Mouse (Mus musculus) heart, embryonic 13.5 days (tissue): ENCODE measurements around the gene Fgf22. TPM values are rescaled to one million over a fixed set of nuclear protein-coding genes. Genes with fewer than 3 reads are reported as not detected.
"Not testable (repeated sequence)": the region's sequence is repeated elsewhere in the genome, so short reads cannot be mapped to it uniquely, and the experiment has no call there.

ENCODE experiments used
- ATAC-seq: fragments of 200-750 bp; cut with Nextera tagmentation; 2 replicates; pipeline ENCODE4 v1.8.0; 2017; ENCODE audit warnings: moderate TSS enrichment; ENCODE audit not compliant: insufficient number of reproducible peaks, low FRiP score, low TSS enrichment; ENCODE audit errors: extremely low read depth
- H3K27ac ChIP-seq: fragments of 300-500 bp; sonication (generic); replicated peaks from 2 replicates; pipeline ENCODE4 v1.5.1; 2015; ENCODE audit warnings: moderate library complexity, mild to moderate bottlenecking, inconsistent platforms
- H3K27me3 ChIP-seq: fragments of 300-500 bp; sonication (generic); replicated peaks from 2 replicates; pipeline ENCODE4 v1.6.1; 2015; ENCODE audit warnings: mild to moderate bottlenecking, inconsistent platforms
- H3K36me3 ChIP-seq: fragments of 300-500 bp; sonication (generic); 2 replicates; pipeline ENCODE4 v1.6.1; 2015; ENCODE audit warnings: mild to moderate bottlenecking, inconsistent platforms
- H3K4me1 ChIP-seq: fragments of 300-500 bp; sonication (generic); 2 replicates; pipeline ENCODE4 v1.6.1; 2015; ENCODE audit warnings: inconsistent platforms
- H3K4me2 ChIP-seq: fragments of 300-500 bp; sonication (generic); 2 replicates; pipeline ENCODE4 v1.6.1; 2015; ENCODE audit warnings: inconsistent platforms, mild to moderate bottlenecking, moderate library complexity
- H3K4me3 ChIP-seq: fragments of 300-500 bp; sonication (generic); 2 replicates; pipeline ENCODE4 v1.5.1; 2015; ENCODE audit warnings: moderate library complexity, mild to moderate bottlenecking, inconsistent platforms
- H3K9ac ChIP-seq: fragments of 300-500 bp; sonication (generic); 2 replicates; pipeline ENCODE4 v1.6.1; 2015; ENCODE audit warnings: inconsistent platforms, mild to moderate bottlenecking, moderate library complexity
- H3K9me3 ChIP-seq: fragments of 300-500 bp; sonication (generic); 2 replicates; pipeline ENCODE4 v1.6.1; 2016; ENCODE audit warnings: inconsistent platforms
- WGBS: fragments of 180-500 bp; shearing (Covaris S2); methylation state at CpG from one replicate; pipeline ENCODE4 v1.1.7; 2015; ENCODE audit warnings: mixed read lengths; 5-methylcytosine and 5-hydroxymethylcytosine counted together
- polyA plus RNA-seq: library from polyadenylated mRNA; unstranded; fragments of >200 nt; fragmentation: Nextera tagmentation; extraction: Ambion mirVana; gene quantifications from 2 replicates; pipeline ENCODE4 v1.2.1, GENCODE M21; 2015

Fgf22 gene
- polyA plus RNA-seq, 1 experiment from 2014 or later = not detected

- Histone ChIP-seq H3K4me1 (peaks cover 13% of the 10 kb centered on the region), H3K27me3 (no peaks in the 10 kb centered on the region; the same call in 1 of the 2 replicates), H3K4me2 (no peak overlapping the region), H3K4me3 (no peak overlapping the region), H3K27ac (no peak overlapping the region), H3K36me3 (peaks cover 12% of the 10 kb centered on the region), H3K9ac (no peak overlapping the region), H3K9me3 (no peaks in the 10 kb centered on the region)
- 71% methylated on average over 6 of the region's 6 CpGs for WGBS
- ATAC-seq = no peak
Observed at GRCm38 (mm10) chr10:79748496-79748895, 6.4 kb upstream of the Fgf22 start.

- peaks cover 4% of the 10 kb centered on the region for H3K27me3 ChIP-seq
- peaks cover 7% of the 10 kb centered on the region for H3K4me1 ChIP-seq
- H3K9me3 ChIP-seq = no peaks in the 10 kb centered on the region
- no peak overlapping the region for H3K4me2 ChIP-seq
- H3K9ac ChIP-seq = no peak overlapping the region
- H3K36me3 ChIP-seq = peaks cover 51% of the 10 kb centered on the region
- no peak overlapping the region for H3K4me3 ChIP-seq
- ATAC-seq = no peak
- 77% methylated on average over 3 of the region's 3 CpGs for WGBS
- H3K27ac ChIP-seq = no peak overlapping the region
Observed at GRCm38 (mm10) chr10:79755854-79756253, 978 bp downstream of the Fgf22 start.

- 88% methylated on average over 24 of the region's 24 CpGs for WGBS
- no peak overlapping the region for H3K9ac ChIP-seq
- H3K4me1 ChIP-seq = peaks cover 7% of the 10 kb centered on the region
- H3K27ac ChIP-seq = no peak overlapping the region
- no peak overlapping the region for H3K4me3 ChIP-seq
- H3K9me3 ChIP-seq = no peaks in the 10 kb centered on the region
- peaks cover 59% of the 10 kb centered on the region for H3K36me3 ChIP-seq
- H3K4me2 ChIP-seq = no peak overlapping the region
- ATAC-seq = no peak
- H3K27me3 ChIP-seq = peaks cover 4% of the 10 kb centered on the region
Observed at GRCm38 (mm10) chr10:79756660-79757059, 1.8 kb downstream of the Fgf22 start.

- H3K27me3 ChIP-seq, H3K4me2 ChIP-seq, H3K4me3 ChIP-seq, ATAC-seq, H3K27ac ChIP-seq, H3K9ac ChIP-seq, H3K9me3 ChIP-seq: not testable (repeated sequence)
- WGBS = 90% methylated on average over 1 of the region's 1 CpGs
- Histone ChIP-seq H3K4me1 (peaks cover 23% of the 10 kb centered on the region), H3K36me3 (peaks cover 73% of the 10 kb centered on the region)
Observed at GRCm38 (mm10) chr10:79759675-79760074, 4.8 kb downstream of the Fgf22 start.

- peaks cover 71% of the 10 kb centered on the region for H3K36me3 ChIP-seq
- no peak for ATAC-seq
- no peak overlapping the region for H3K4me3 ChIP-seq
- H3K4me2 ChIP-seq = no peak overlapping the region
- peaks cover 27% of the 10 kb centered on the region for H3K4me1 ChIP-seq
- no peak overlapping the region for H3K27ac ChIP-seq
- no peak overlapping the region for H3K9ac ChIP-seq
- H3K9me3 ChIP-seq = no peaks in the 10 kb centered on the region
- H3K27me3 ChIP-seq = peaks cover under 1% of the 10 kb centered on the region; the same call in 1 of the 2 replicates
- 90% methylated on average over 11 of the region's 11 CpGs for WGBS
Observed at GRCm38 (mm10) chr10:79760603-79761143, 5.8 kb downstream of the Fgf22 start.

- no peaks in the 10 kb centered on the region for H3K9me3 ChIP-seq
- no peak overlapping the region for H3K27ac ChIP-seq
- no peaks in the 10 kb centered on the region for H3K27me3 ChIP-seq
- 88% methylated on average over 3 of the region's 3 CpGs for WGBS
- 0 out of 2 replicates have a peak overlapping the region, but pooled peaks have one; percentile 6 for H3K9ac ChIP-seq
- no peak for ATAC-seq
- H3K36me3 ChIP-seq = peaks cover 50% of the 10 kb centered on the region
- H3K4me2 ChIP-seq = no peak overlapping the region
- H3K4me1 ChIP-seq = peaks cover 37% of the 10 kb centered on the region
- no peak overlapping the region for H3K4me3 ChIP-seq
Observed at GRCm38 (mm10) chr10:79762875-79763274, 8.0 kb downstream of the Fgf22 start.

GRCm38 (mm10) chr10:79764234-79764633 lies 9.4 kb downstream of the Fgf22 start:
- ATAC-seq = no peak
- Histone ChIP-seq H3K4me2 (no peak overlapping the region), H3K9me3 (no peaks in the 10 kb centered on the region), H3K27ac (no peak overlapping the region), H3K4me1 (peaks cover 42% of the 10 kb centered on the region), H3K4me3 (no peak overlapping the region), H3K27me3 (no peaks in the 10 kb centered on the region), H3K36me3 (peaks cover 37% of the 10 kb centered on the region), H3K9ac (peak overlapping the region; percentile 63)
- WGBS = 70% methylated on average over 7 of the region's 7 CpGs

GRCm38 (mm10) chr10:79765228-79765745 lies 10.4 kb downstream of the Fgf22 start:
- Histone ChIP-seq H3K4me1 (peaks cover 42% of the 10 kb centered on the region), H3K27ac (no peak overlapping the region), H3K27me3 (no peaks in the 10 kb centered on the region), H3K4me3 (peak overlapping the region; percentile 93), H3K4me2 (peak overlapping the region; percentile 97), H3K9ac (peak overlapping the region; percentile 98), H3K9me3 (no peaks in the 10 kb centered on the region), H3K36me3 (peaks cover 27% of the 10 kb centered on the region)
- no peak for ATAC-seq
- 78% methylated on average over 2 of the region's 2 CpGs for WGBS

GRCm38 (mm10) chr10:79766001-79766507 lies 11.2 kb downstream of the Fgf22 start:
- H3K4me3 ChIP-seq = peak overlapping the region; percentile 93
- peaks cover 42% of the 10 kb centered on the region for H3K4me1 ChIP-seq
- ATAC-seq = no peak
- peaks cover 8% of the 10 kb centered on the region for H3K27me3 ChIP-seq
- H3K36me3 ChIP-seq = peaks cover 19% of the 10 kb centered on the region
- H3K27ac ChIP-seq = peak overlapping the region; percentile 91
- peak overlapping the region; percentile 97 for H3K4me2 ChIP-seq
- H3K9ac ChIP-seq = peak overlapping the region; percentile 98
- no peaks in the 10 kb centered on the region for H3K9me3 ChIP-seq
- 6% methylated on average over 16 of the region's 16 CpGs for WGBS

GRCm38 (mm10) chr10:79766508-79767325 lies 11.8 kb downstream of the Fgf22 start, which contains the start of gene Rnf126:
Gene Rnf126, minus strand, starts transcription at chr10:79766952.
- Histone ChIP-seq H3K36me3 (peaks cover 13% of the 10 kb centered on the region), H3K4me2 (peak within 1 kb of the TSS; percentile 97), H3K4me1 (peaks cover 42% of the 10 kb centered on the region), H3K9me3 (no peaks in the 10 kb centered on the region), H3K4me3 (peak within 1 kb of the TSS; percentile 93), H3K9ac (peak within 1 kb of the TSS; percentile 98), H3K27ac (peak within 1 kb of the TSS; percentile 91), H3K27me3 (peaks cover 9% of the 10 kb centered on the region)
- WGBS = under 1% methylated on average over 96 of the region's 101 CpGs
- peak; percentile 89 for ATAC-seq
